Mouse (Mus musculus): ENCODE data around the gene Plekhm3. TPM values are rescaled to one million over a fixed set of nuclear protein-coding genes. Genes with fewer than 3 reads are reported as not detected.

Plekhm3 gene
- polyA plus RNA-seq, 1 experiment from 2014 or later = 16.0 TPM

- Histone ChIP-seq H3K27ac (no peak overlapping the region), H3K79me2 (ENCODE audit: inconsistent target) (peaks cover 100% of the 10 kb centered on the region), H3K36me3 (ENCODE audit: inconsistent target) (peaks cover 31% of the 10 kb centered on the region), H3K4me3 (ENCODE audit: inconsistent target) (no peak overlapping the region)
- 100% methylated on average over 5 of the region's 5 CpGs for WGBS (ENCODE audit: missing documents)
Measured at GRCm38 (mm10) chr1:64916884-64917507, 39.6 kb downstream of the Plekhm3 start.

GRCm38 (mm10) chr1:64914356-64914755, 42.3 kb downstream of the Plekhm3 start:
- 92% methylated on average over 3 of the region's 3 CpGs for WGBS (ENCODE audit: missing documents)
- H3K79me2 ChIP-seq (ENCODE audit: inconsistent target) = peaks cover 100% of the 10 kb centered on the region
- H3K36me3 ChIP-seq (ENCODE audit: inconsistent target) = 0 out of 2 replicates have a peak, but pooled peaks cover 6% of the 10 kb centered on the region
- no peak overlapping the region for H3K27ac ChIP-seq
- no peak overlapping the region for H3K4me3 ChIP-seq (ENCODE audit: inconsistent target)

- Histone ChIP-seq H3K79me2 (ENCODE audit: inconsistent target) (peaks cover 100% of the 10 kb centered on the region), H3K36me3 (ENCODE audit: inconsistent target) (peaks cover 17% of the 10 kb centered on the region), H3K27ac (peak overlapping the region; percentile 27; the same call in 1 of the 2 replicates), H3K4me3 (ENCODE audit: inconsistent target) (no peak overlapping the region)
- WGBS (ENCODE audit: missing documents) = 95% methylated on average over 2 of the region's 2 CpGs
Measured at GRCm38 (mm10) chr1:64907740-64908139, 48.9 kb downstream of the Plekhm3 start.

DNA sequence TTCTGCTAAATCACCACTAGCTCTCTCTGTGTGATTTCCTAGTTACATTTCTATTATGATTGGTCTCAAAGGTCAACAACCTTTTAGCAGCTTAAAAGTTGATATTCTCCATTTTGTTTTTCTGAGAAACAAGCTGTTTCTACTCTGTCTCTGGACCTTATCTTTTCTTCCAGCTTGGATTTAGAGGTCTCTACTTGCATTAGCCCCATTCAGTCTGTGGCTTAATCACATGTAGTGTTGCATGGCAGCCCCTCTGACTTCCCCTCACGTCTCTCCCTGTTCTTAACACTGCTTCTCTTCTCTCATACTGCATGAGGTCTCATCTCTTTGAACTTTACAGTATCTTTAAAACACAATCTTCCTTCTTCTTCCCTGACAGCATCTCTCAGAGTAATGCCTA, 50.4 kb downstream of the Plekhm3 start:
- Histone ChIP-seq H3K79me2 (ENCODE audit: inconsistent target) (peaks cover 100% of the 10 kb centered on the region), H3K27ac (no peak overlapping the region), H3K4me3 (ENCODE audit: inconsistent target) (no peak overlapping the region), H3K36me3 (ENCODE audit: inconsistent target) (peaks cover 20% of the 10 kb centered on the region)
- 64% methylated on average over 1 of the region's 1 CpGs for WGBS (ENCODE audit: missing documents)

- Histone ChIP-seq H3K27ac (no peak overlapping the region), H3K4me3 (ENCODE audit: inconsistent target) (no peak overlapping the region), H3K36me3 (ENCODE audit: inconsistent target) (peaks cover 20% of the 10 kb centered on the region), H3K79me2 (ENCODE audit: inconsistent target) (peaks cover 100% of the 10 kb centered on the region)
- 81% methylated on average over 3 of the region's 4 CpGs for WGBS (ENCODE audit: missing documents)
Measured at GRCm38 (mm10) chr1:64903415-64903814, 53.2 kb downstream of the Plekhm3 start.

GRCm38 (mm10) chr1:64902804-64903203, 53.8 kb downstream of the Plekhm3 start:
- Histone ChIP-seq H3K36me3 (ENCODE audit: inconsistent target) (peaks cover 20% of the 10 kb centered on the region), H3K79me2 (ENCODE audit: inconsistent target) (peaks cover 100% of the 10 kb centered on the region), H3K4me3 (ENCODE audit: inconsistent target) (no peak overlapping the region), H3K27ac (no peak overlapping the region)
- 92% methylated on average over 2 of the region's 2 CpGs for WGBS (ENCODE audit: missing documents)

DNA sequence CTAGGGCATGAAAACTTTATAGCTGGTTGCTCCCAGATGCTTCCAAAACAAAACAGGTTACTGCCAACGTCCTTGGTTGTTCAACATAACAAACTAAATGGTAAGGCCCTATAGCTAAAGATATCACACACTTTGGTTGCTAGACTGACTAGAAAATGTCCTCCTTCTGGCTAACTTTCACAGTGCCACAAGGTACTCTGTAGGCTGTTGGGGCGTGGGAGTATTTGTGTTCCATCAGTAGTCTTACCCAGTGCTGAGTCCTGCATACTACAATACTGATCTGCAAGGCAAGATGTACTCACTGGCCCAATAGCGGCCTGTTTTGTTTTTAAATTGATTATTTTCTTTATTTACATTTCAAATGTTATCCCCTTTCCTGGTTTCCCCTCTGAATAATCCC, 56.9 kb downstream of the Plekhm3 start:
- Histone ChIP-seq H3K79me2 (ENCODE audit: inconsistent target) (peaks cover 100% of the 10 kb centered on the region), H3K27ac (no peak overlapping the region), H3K36me3 (ENCODE audit: inconsistent target) (peaks cover 17% of the 10 kb centered on the region), H3K4me3 (ENCODE audit: inconsistent target) (no peak overlapping the region)
- 100% methylated on average over 3 of the region's 3 CpGs for WGBS (ENCODE audit: missing documents)

DNA sequence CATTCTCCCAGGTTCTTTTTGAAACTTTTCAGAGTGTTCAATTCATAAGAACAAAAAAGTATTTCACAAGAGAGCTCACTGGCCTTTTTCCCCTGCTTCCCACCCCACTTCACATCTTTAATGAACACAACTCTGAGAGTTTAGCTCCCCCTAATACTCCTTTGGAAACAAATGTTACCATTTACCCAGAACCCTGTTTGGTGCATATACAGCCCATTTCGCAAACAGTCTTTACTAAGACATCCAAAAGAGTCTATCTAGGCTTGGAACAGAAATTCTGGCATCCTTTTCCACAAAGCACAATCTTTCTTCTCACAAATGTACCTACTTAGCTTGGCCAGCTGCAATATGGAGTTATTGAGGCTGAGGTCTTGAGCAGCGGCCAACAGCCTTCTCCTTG, 59.1 kb downstream of the Plekhm3 start:
- Histone ChIP-seq H3K4me3 (ENCODE audit: inconsistent target) (no peak overlapping the region), H3K36me3 (ENCODE audit: inconsistent target) (peaks cover 9% of the 10 kb centered on the region; the same call in 1 of the 2 replicates), H3K27ac (no peak overlapping the region), H3K79me2 (ENCODE audit: inconsistent target) (peaks cover 100% of the 10 kb centered on the region)
- WGBS (ENCODE audit: missing documents) = 100% methylated on average over 2 of the region's 2 CpGs

- H3K27ac ChIP-seq = no peak overlapping the region
- H3K36me3 ChIP-seq (ENCODE audit: inconsistent target) = peaks cover 35% of the 10 kb centered on the region; the same call in 1 of the 2 replicates
- 95% methylated on average over 7 of the region's 7 CpGs for WGBS (ENCODE audit: missing documents)
Measured at GRCm38 (mm10) chr1:64893806-64894205, 62.8 kb downstream of the Plekhm3 start.

GRCm38 (mm10) chr1:64891332-64891731, 65.3 kb downstream of the Plekhm3 start:
- WGBS (ENCODE audit: missing documents) = 98% methylated on average over 4 of the region's 4 CpGs
- Histone ChIP-seq H3K79me2 (ENCODE audit: inconsistent target) (peaks cover 97% of the 10 kb centered on the region), H3K27ac (no peak overlapping the region), H3K36me3 (ENCODE audit: inconsistent target) (peaks cover 56% of the 10 kb centered on the region; the same call in 1 of the 2 replicates), H3K4me3 (ENCODE audit: inconsistent target) (no peak overlapping the region)

More at GRCm38 (mm10) chr1:64893806-64894205, 62.8 kb downstream of the Plekhm3 start:
- Histone ChIP-seq H3K4me3 (ENCODE audit: inconsistent target) (no peak overlapping the region), H3K79me2 (ENCODE audit: inconsistent target) (peaks cover 97% of the 10 kb centered on the region)

GRCm38 (mm10) chr1:64887502-64888203, 69.0 kb downstream of the Plekhm3 start:
- 100% methylated on average over 2 of the region's 2 CpGs for WGBS (ENCODE audit: missing documents)
- Histone ChIP-seq H3K4me3 (ENCODE audit: inconsistent target) (no peak overlapping the region), H3K79me2 (ENCODE audit: inconsistent target) (peaks cover 97% of the 10 kb centered on the region), H3K27ac (no peak overlapping the region), H3K36me3 (ENCODE audit: inconsistent target) (peaks cover 73% of the 10 kb centered on the region; the same call in 1 of the 2 replicates)

DNA sequence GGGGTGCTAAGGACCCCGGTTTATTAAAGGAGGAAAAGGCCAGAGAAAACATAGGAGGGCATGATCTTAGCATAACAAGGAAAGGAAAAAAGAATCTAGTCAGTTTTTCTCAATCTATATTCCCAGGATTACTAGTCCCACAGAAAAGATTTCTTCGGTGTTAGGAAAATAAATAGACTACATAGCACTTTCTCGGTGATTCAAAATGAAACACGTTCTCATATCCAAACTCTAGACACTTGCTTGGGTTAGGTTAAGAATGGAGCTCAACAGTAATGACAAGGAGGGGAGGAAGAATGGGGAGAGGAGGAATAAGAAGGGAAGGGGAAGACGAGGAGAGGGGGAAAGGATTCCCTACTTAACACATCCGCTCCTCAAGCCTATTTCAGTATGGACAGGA, 69.9 kb downstream of the Plekhm3 start:
- peaks cover 93% of the 10 kb centered on the region for H3K79me2 ChIP-seq (ENCODE audit: inconsistent target)
- H3K36me3 ChIP-seq (ENCODE audit: inconsistent target) = peaks cover 76% of the 10 kb centered on the region; the same call in 1 of the 2 replicates
- H3K4me3 ChIP-seq (ENCODE audit: inconsistent target) = no peak overlapping the region
- 95% methylated on average over 6 of the region's 6 CpGs for WGBS (ENCODE audit: missing documents)
- no peak overlapping the region for H3K27ac ChIP-seq

DNA sequence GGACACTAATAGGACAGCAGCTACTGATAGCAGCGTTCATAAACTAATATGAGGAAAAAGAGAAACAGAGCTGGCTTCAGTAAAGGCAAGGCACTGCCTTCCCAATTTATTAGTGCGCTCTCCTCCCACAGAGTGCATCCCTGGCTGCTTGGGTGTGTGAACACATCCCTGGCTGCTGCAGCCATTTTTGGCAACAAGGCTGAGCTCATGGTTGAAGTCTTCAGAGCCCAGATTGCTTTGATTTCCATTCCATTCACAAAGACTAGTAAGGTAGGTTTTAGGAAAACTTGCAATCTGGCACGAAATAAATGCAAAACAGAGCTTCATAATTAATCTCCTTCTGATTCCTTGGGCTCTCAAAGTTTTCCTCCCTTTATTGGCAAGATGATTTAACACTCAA, 71.3 kb downstream of the Plekhm3 start:
- H3K27ac ChIP-seq = no peak overlapping the region
- H3K79me2 ChIP-seq (ENCODE audit: inconsistent target) = peaks cover 89% of the 10 kb centered on the region
- 97% methylated on average over 3 of the region's 3 CpGs for WGBS (ENCODE audit: missing documents)
- H3K4me3 ChIP-seq (ENCODE audit: inconsistent target) = no peak overlapping the region
- H3K36me3 ChIP-seq (ENCODE audit: inconsistent target) = peaks cover 77% of the 10 kb centered on the region; the same call in 1 of the 2 replicates

DNA sequence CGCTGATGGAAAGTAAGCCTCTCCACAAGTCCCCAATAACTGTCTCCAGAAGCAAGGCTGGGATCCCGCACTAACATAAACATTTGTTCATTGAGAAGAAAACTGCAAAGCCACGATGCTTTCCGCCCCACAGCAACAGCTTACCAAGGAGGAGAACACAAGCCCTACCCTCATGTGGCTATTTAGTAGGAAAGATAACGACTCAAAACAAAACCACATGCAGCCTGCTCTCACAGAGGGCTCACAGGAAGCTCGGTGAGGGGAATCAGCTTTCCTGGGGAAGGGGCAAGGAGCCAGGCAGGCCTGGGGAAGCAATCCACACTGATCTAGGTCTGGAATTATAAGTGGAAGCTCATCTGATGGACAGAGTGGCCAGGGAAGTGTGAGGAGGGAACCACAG, 72.6 kb downstream of the Plekhm3 start:
- 61% methylated on average over 6 of the region's 6 CpGs for WGBS (ENCODE audit: missing documents)
- Histone ChIP-seq H3K36me3 (ENCODE audit: inconsistent target) (peaks cover 81% of the 10 kb centered on the region), H3K79me2 (ENCODE audit: inconsistent target) (peaks cover 89% of the 10 kb centered on the region), H3K27ac (no peak overlapping the region), H3K4me3 (ENCODE audit: inconsistent target) (no peak overlapping the region)

DNA sequence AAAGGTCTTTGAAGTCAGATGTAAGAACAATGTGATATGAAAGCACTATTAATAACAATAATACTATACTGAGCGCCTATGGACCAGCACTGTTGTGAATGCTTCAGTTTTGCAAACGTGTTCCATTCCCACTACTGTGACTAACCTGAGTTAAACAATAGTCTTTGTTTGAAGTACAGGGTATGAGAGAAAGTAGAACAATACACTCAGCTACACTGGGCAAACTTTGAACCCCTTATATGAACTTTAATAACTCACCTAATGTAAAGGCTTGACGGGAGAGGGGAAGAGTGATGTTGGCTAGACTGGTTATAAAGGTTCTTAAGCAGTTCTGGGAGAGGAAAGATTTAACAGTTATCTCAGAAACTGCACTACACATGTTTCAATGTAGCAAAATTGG, 76.0 kb downstream of the Plekhm3 start:
- WGBS (ENCODE audit: missing documents) = 97% methylated on average over 3 of the region's 3 CpGs
- Histone ChIP-seq H3K27ac (no peak overlapping the region), H3K36me3 (ENCODE audit: inconsistent target) (peaks cover 74% of the 10 kb centered on the region), H3K79me2 (ENCODE audit: inconsistent target) (peaks cover 73% of the 10 kb centered on the region), H3K4me3 (ENCODE audit: inconsistent target) (no peak overlapping the region)
